Comparison of ENCODE assay signal across 9 mouse cellular contexts in the genomic region with DNA sequence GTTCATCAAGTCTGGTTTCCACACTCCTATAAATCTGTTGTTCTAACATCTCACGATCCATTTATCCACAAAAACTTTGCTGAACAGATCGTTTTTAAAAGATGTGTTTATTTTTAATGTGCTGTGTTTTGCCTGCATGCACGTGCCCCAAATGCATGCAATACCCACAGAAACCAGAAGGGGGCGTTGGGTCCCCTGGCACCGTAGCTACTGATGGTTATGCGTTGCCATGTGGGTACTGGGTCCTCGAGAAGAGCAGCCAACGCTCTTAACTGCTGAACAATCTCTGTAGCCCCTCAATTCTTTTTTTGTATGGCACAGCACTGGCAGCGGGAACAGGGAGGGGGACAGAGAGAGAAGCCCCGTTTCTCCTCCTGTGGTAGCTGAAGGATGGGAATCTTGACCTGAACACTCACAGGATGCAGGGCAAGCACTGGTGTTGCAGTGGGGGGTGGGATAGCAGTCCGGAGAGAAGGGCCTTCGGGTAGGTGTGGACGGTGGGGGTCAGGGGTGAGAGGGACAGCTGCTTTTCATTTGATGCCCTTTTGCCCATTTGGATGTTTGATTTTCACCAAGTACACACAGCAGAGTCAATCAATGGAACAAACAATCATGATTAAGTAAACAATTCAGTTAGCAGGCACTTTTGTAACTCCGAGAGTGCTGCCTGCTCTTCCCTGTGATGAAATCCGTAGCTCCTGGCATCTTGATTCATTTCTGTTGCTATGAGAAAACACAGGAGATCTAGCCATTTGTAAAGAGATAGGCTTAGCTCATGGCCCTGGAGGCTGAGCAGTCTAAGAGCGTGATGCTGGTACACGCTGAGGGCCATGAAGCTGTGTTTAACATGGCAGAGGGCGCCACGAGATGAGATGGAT. TPM values are rescaled to one million over a fixed set of nuclear protein-coding genes. Genes with fewer than 3 reads are reported as not detected.
DNase-seq lines count a peak whose midpoint lies in the region; ATAC-seq and TF ChIP-seq lines count a peak whose summit lies in the region.
"Had no signal": no experiment of that assay in that cellular context is flagged by ENCODE, and none has a peak within 500 bp of the region (broad histone marks: within the 10 kb centered on the region; RNA-seq: fewer than 3 reads in every experiment).

No protein-coding gene starts in this region.

- H3K9ac ChIP-seq in lung, postnatal 0 days (replicated peaks; ENCODE audit: low read depth) = no peak overlapping the region
- H3K9ac ChIP-seq: embryonic facial prominence, embryonic 15.5 days had no signal

- H3K4me1 ChIP-seq in lung, postnatal 0 days (ENCODE audit: insufficient read depth, low read depth, low read length) = no peaks in the 10 kb centered on the region
- H3K4me1 ChIP-seq in testis, adult 2 months (ENCODE audit: control insufficient read depth, insufficient read depth, low read length) = peaks cover 18% of the 10 kb centered on the region
- H3K4me1 ChIP-seq: embryonic facial prominence, embryonic 15.5 days had no signal

- no peaks in the 10 kb centered on the region for H3K36me3 ChIP-seq in lung, postnatal 0 days (ENCODE audit: insufficient read depth, low read length)
- H3K36me3 ChIP-seq in testis, adult 2 months (ENCODE audit: control insufficient read depth, insufficient read depth, low read length) = no peaks in the 10 kb centered on the region
- H3K36me3 ChIP-seq: embryonic facial prominence, embryonic 15.5 days had no signal

- CTCF ChIA-PET in Patski (lab: Charles Lee) = interaction anchor here (0.9 to 2.3 kb wide), 4 partner anchors 11 to 114 kb away, joined by 4 to 8 read pairs (median 4); a partner anchor contains a TSS

- peak; percentile 70 for TF ChIP-seq POLR2A in testis, adult 2 months (IDR thresholded peaks at IDR 0.05; ENCODE audit: control insufficient read depth, low read depth, low read length)

- no peak overlapping the region for H3K4me3 ChIP-seq in layer of hippocampus, adult 2 months
- H3K4me3 ChIP-seq in lung, postnatal 0 days (ENCODE audit: low read depth, low read length) = no peak overlapping the region
- peak overlapping the region; percentile 91 for H3K4me3 ChIP-seq in testis, adult 2 months (ENCODE audit: control insufficient read depth, low read depth, low read length)
- H3K4me3 ChIP-seq: embryonic facial prominence, embryonic 15.5 days had no signal

- H3K27me3 ChIP-seq in Patski = no peaks in the 10 kb centered on the region
- H3K27me3 ChIP-seq in lung, postnatal 0 days (replicated peaks; ENCODE audit: insufficient read depth, low read length) = no peaks in the 10 kb centered on the region
- H3K27me3 ChIP-seq in testis, adult 2 months (ENCODE audit: control insufficient read depth, insufficient read depth, low read length) = no peaks in the 10 kb centered on the region
- H3K27me3 ChIP-seq: embryonic facial prominence, embryonic 15.5 days had no signal

- in situ Hi-C loops in Patski (cut with MboI; ENCODE audit: low pct_unique_long_range_greater_than_20kb) = no loop called here

- no peak overlapping the region for H3K4me2 ChIP-seq in lung, postnatal 0 days (replicated peaks; ENCODE audit: low read depth, low read length)
- H3K4me2 ChIP-seq: embryonic facial prominence, embryonic 15.5 days had no signal

- no peaks in the 10 kb centered on the region for H3K9me3 ChIP-seq in lung, postnatal 0 days (ENCODE audit: low read length)
- H3K9me3 ChIP-seq: embryonic facial prominence, embryonic 15.5 days had no signal

- no peak for TF ChIP-seq EP300 in lung, postnatal 0 days (IDR thresholded peaks at IDR 0.05)

- no peak for DNase-seq in layer of hippocampus, adult 2 months (ENCODE audit: low spot score in 2 of 2)
- no peak for DNase-seq in layer of hippocampus, adult 9-10 months (ENCODE audit: low spot score)
- no peak for DNase-seq in Patski (ENCODE audit: low read depth, low spot score)
- peak; percentile 73 for DNase-seq in embryo, embryonic 10.5 days (ENCODE audit: low spot score)
- DNase-seq in lung, postnatal 0 days (ENCODE audit: low spot score) = peak; percentile 62
- no peak for DNase-seq in gastrocnemius, postnatal 14 days
- no peak for DNase-seq in frontal cortex, postnatal 36 days (ENCODE audit: low spot score in 2 of 2)

- peak; percentile 86 for TF ChIP-seq CTCF in layer of hippocampus, adult 2 months (conservative IDR thresholded peaks at IDR 0.05)
- peak; percentile 58 for TF ChIP-seq CTCF in Patski (IDR thresholded peaks at IDR 0.05)
- TF ChIP-seq CTCF in lung, postnatal 0 days (IDR thresholded peaks at IDR 0.05) = peak; percentile 87
- peak; percentile 95 for TF ChIP-seq CTCF in testis, adult 2 months (IDR thresholded peaks at IDR 0.05; ENCODE audit: control insufficient read depth, insufficient read depth, insufficient replicate concordance, low read depth, low read length)

- POLR2A ChIA-PET in Patski (lab: Charles Lee) = no interaction called here

- intact Hi-C loops in gastrocnemius, postnatal 14 days (cut with DNase I; ENCODE audit: low total_unique reads) = no loop called here

- no peak for ATAC-seq in Patski
- peak; percentile 15; the same call in 1 of the 2 replicates for ATAC-seq in lung, postnatal 0 days

- 27% methylated on average over 19 of the region's 19 CpGs for WGBS in lung, postnatal 0 days

- H3K27ac ChIP-seq in layer of hippocampus, adult 2 months = no peak overlapping the region
- H3K27ac ChIP-seq in lung, postnatal 0 days (ENCODE audit: low read length) = peak overlapping the region; percentile 27; the same call in 1 of the 2 replicates
- H3K27ac ChIP-seq in testis, adult 2 months (ENCODE audit: control insufficient read depth, insufficient read depth, low read depth, low read length) = peak overlapping the region; percentile 86
- H3K27ac ChIP-seq: embryonic facial prominence, embryonic 15.5 days had no signal

RNA-seq across cellular contexts. Expression of a gene that starts 15.5 kb away (rescaled TPM):
- 10 to 100 TPM; 49.0 to 50.4 TPM for total RNA-seq in layer of hippocampus, adult 2 months (2021)
- polyA plus RNA-seq in Patski (2021) = 19.4 TPM
- polyA plus RNA-seq in lung, postnatal 0 days (2015; fragmentation: Nextera tagmentation; extraction: Ambion mirVana) = 17.2 and 20.0 TPM in 2 replicates
- 2.5 and 4.0 TPM in 2 replicates for polyA plus RNA-seq in testis, adult 2 months (2012; rRNA removed)
- total RNA-seq in gastrocnemius, postnatal 14 days (2021) = 1 to 10 TPM; 7.7 to 8.2 TPM

RNA-seq across cellular contexts. Expression of a gene that starts 58.3 kb away (rescaled TPM):
- 100 to 1,000 TPM; 198 to 204 TPM for total RNA-seq in layer of hippocampus, adult 2 months (2021)
- polyA plus RNA-seq in Patski (2021) = 238 TPM
- polyA plus RNA-seq in lung, postnatal 0 days (2015; fragmentation: Nextera tagmentation; extraction: Ambion mirVana) = 96.7 and 106 TPM in 2 replicates
- polyA plus RNA-seq in testis, adult 2 months (2012; rRNA removed) = 208 and 270 TPM in 2 replicates
- total RNA-seq in gastrocnemius, postnatal 14 days (2021) = 100 to 1,000 TPM; 124 to 167 TPM

Comparison
In these comparisons a context has a peak if more than half of its experiments do, and no peak if none do; other contexts are left out.
1. DNase-seq: peak in embryo, embryonic 10.5 days (single experiment) and lung, postnatal 0 days (single experiment); none in layer of hippocampus, adult 2 months (0 of 2), layer of hippocampus, adult 9-10 months (single experiment), Patski (single experiment), gastrocnemius, postnatal 14 days (single experiment) and frontal cortex, postnatal 36 days (0 of 2).
2. Peak in every context shown above with its lines, with median percentiles within 50 percentile points of each other: CTCF ChIP-seq.